Mouse (Mus musculus): ENCODE measurements around the gene Slc12a8. TPM values are rescaled to one million over a fixed set of nuclear protein-coding genes. Genes with fewer than 3 reads are reported as not detected.

Slc12a8 gene
- total and polyA plus RNA-seq, 3 experiments, result 12.2 to 17.4 (median 16.5) TPM

- TF ChIP-seq RCOR1 (conservative IDR thresholded peaks at IDR 0.05; ENCODE audit: low read depth, low read length), result no peak
Observed at GRCm38 (mm10) chr16:33609554-33609953, 92.4 kb downstream of the Slc12a8 start (continued).

DNA sequence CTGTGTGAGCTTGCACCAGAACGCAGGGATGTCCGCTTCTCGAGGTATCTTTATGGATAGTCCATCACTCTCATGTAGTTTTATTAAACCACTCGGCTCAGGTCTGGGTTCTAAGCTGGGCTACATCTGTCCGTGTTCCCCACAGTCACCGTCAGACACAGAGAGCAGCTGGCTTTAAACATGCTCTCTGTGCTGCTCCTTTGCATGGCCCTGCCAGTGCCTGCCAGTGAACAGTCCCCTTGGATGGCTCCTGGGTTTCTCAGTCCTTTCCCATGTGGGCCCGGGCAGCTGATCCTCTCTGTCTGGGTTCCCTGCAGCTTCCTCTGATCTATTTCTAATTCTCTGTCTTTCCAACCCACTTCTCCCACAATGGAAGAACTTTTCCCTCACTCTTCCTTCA lies 93.3 kb downstream of the Slc12a8 start:
- no peak overlapping the region for H3K9ac ChIP-seq (ENCODE audit: insufficient read depth, low read depth)
- H3K36me3 ChIP-seq (replicated peaks in 1 of 2; ENCODE audit: control insufficient read depth in 1 of 2, insufficient read depth in 1 of 2, low read length in 1 of 2), result peaks cover 14 to 72% of the 10 kb centered on the region in 2 experiments
- TF ChIP-seq JUN (IDR thresholded peaks at IDR 0.05; ENCODE audit: insufficient read depth, low read depth, low read length), result no peak
- no peak for TF ChIP-seq RAD21 (IDR thresholded peaks at IDR 0.05; ENCODE audit: low read depth, low read length)
- TF ChIP-seq CHD2 (IDR thresholded peaks at IDR 0.05; ENCODE audit: low read length), result no peak
- TF ChIP-seq EP300 (IDR thresholded peaks at IDR 0.05; ENCODE audit: low read length), result no peak
- no peak for TF ChIP-seq USF2 (conservative IDR thresholded peaks at IDR 0.05; ENCODE audit: low read depth, low read length)
- no peak for TF ChIP-seq IRF4 (IDR thresholded peaks at IDR 0.05; ENCODE audit: low read depth, low read length)
- no peak for DNase-seq (ENCODE audit: extremely low read depth)
- no peak overlapping the region for H3K4me3 ChIP-seq (replicated peaks in 1 of 3; ENCODE audit: low read depth in 2 of 3, low read length in 2 of 3, poor library complexity in 1 of 3)
- peaks cover 3% of the 10 kb centered on the region for H3K9me3 ChIP-seq (replicated peaks; ENCODE audit: low read length)
- dilution Hi-C loops (cut with MboI; ENCODE audit: extremely low pct_ligation_motif_present, extremely low pct_unique_long_range_greater_than_20kb, low sequenced_read_pairs) (no loop called here), in situ Hi-C loops (cut with MboI; ENCODE audit: low pct_ligation_motif_present, low pct_unique_long_range_greater_than_20kb, low sequenced_read_pairs) (no loop called here)
- no peaks in the 10 kb centered on the region for H3K27me3 ChIP-seq (replicated peaks)
- H3K79me2 ChIP-seq (replicated peaks; ENCODE audit: control insufficient read depth, extremely low read depth, insufficient read depth, poor library complexity, severe bottlenecking), result no peaks in the 10 kb centered on the region
- H3K4me2 ChIP-seq (ENCODE audit: insufficient read depth, low read depth, poor library complexity, severe bottlenecking), result no peak overlapping the region
- peaks cover 53 to 63% of the 10 kb centered on the region in 2 experiments for H3K4me1 ChIP-seq (ENCODE audit: control insufficient read depth in 1 of 2, insufficient read depth in 2 of 2)
- no peak overlapping the region for H3K27ac ChIP-seq (ENCODE audit: insufficient read depth, low read depth)

GRCm38 (mm10) chr16:33611291-33611690 lies 94.2 kb downstream of the Slc12a8 start:
- H3K27me3 ChIP-seq (replicated peaks), result no peaks in the 10 kb centered on the region
- peaks cover 14 to 74% of the 10 kb centered on the region in 2 experiments for H3K36me3 ChIP-seq (replicated peaks in 1 of 2; ENCODE audit: control insufficient read depth in 1 of 2, insufficient read depth in 1 of 2, low read length in 1 of 2)
- TF ChIP-seq SIN3A (IDR thresholded peaks at IDR 0.05; ENCODE audit: low read length), result no peak
- no peak for TF ChIP-seq TCF12 (IDR thresholded peaks at IDR 0.05; ENCODE audit: low read depth, low read length)
- no peak for TF ChIP-seq MEF2A (IDR thresholded peaks at IDR 0.05; ENCODE audit: borderline replicate concordance, low read depth, low read length)
- no peak for TF ChIP-seq ETS1 (conservative IDR thresholded peaks at IDR 0.05; ENCODE audit: low read depth, low read length)
- no peak for TF ChIP-seq CHD1 (IDR thresholded peaks at IDR 0.05; ENCODE audit: low read depth, low read length)
- no peak for TF ChIP-seq CHD2 (IDR thresholded peaks at IDR 0.05; ENCODE audit: low read length)
- TF ChIP-seq RCOR1 (conservative IDR thresholded peaks at IDR 0.05; ENCODE audit: low read depth, low read length), result no peak
- TF ChIP-seq MAX (IDR thresholded peaks at IDR 0.05; ENCODE audit: low read length), result no peak
- TF ChIP-seq NRF1 (IDR thresholded peaks at IDR 0.05; ENCODE audit: low read depth, low read length), result no peak
- no peak for TF ChIP-seq HCFC1 (IDR thresholded peaks at IDR 0.05; ENCODE audit: low read depth, low read length)
- TF ChIP-seq PAX5 (IDR thresholded peaks at IDR 0.05; ENCODE audit: low read length), result no peak
- TF ChIP-seq ZKSCAN1 (IDR thresholded peaks at IDR 0.05; ENCODE audit: borderline replicate concordance, low read depth, low read length), result no peak
- TF ChIP-seq E2F4 (IDR thresholded peaks at IDR 0.05; ENCODE audit: insufficient replicate concordance, low read depth, low read length), result no peak
- no peak for TF ChIP-seq GABPA (IDR thresholded peaks at IDR 0.05; ENCODE audit: insufficient replicate concordance, low read depth, low read length)
- no peak for TF ChIP-seq ZNF384 (IDR thresholded peaks at IDR 0.05; ENCODE audit: low read depth, low read length)
- no peak overlapping the region for H3K4me3 ChIP-seq (replicated peaks in 1 of 3; ENCODE audit: low read depth in 2 of 3, low read length in 2 of 3, poor library complexity in 1 of 3)
- DNase-seq (ENCODE audit: extremely low read depth), result no peak
- H3K9ac ChIP-seq (ENCODE audit: insufficient read depth, low read depth), result no peak overlapping the region
- no peak overlapping the region for H3K4me2 ChIP-seq (ENCODE audit: insufficient read depth, low read depth, poor library complexity, severe bottlenecking)
- no peak overlapping the region for H3K27ac ChIP-seq (ENCODE audit: insufficient read depth, low read depth)
- H3K79me2 ChIP-seq (replicated peaks; ENCODE audit: control insufficient read depth, extremely low read depth, insufficient read depth, poor library complexity, severe bottlenecking), result no peaks in the 10 kb centered on the region
- dilution Hi-C loops (cut with MboI; ENCODE audit: extremely low pct_ligation_motif_present, extremely low pct_unique_long_range_greater_than_20kb, low sequenced_read_pairs), result no loop called here
- H3K9me3 ChIP-seq (replicated peaks; ENCODE audit: low read length), result peaks cover 3% of the 10 kb centered on the region
- in situ Hi-C loops (cut with MboI; ENCODE audit: low pct_ligation_motif_present, low pct_unique_long_range_greater_than_20kb, low sequenced_read_pairs), result no loop called here
- peaks cover 52 to 63% of the 10 kb centered on the region in 2 experiments for H3K4me1 ChIP-seq (ENCODE audit: control insufficient read depth in 1 of 2, insufficient read depth in 2 of 2)
